Mouse (Mus musculus): ENCODE results near the gene Pum2.
"Not testable (repeated sequence)": the region's sequence is repeated elsewhere in the genome, so short reads cannot be mapped to it uniquely, and the experiment has no call there.

The Pum2 gene

DNA sequence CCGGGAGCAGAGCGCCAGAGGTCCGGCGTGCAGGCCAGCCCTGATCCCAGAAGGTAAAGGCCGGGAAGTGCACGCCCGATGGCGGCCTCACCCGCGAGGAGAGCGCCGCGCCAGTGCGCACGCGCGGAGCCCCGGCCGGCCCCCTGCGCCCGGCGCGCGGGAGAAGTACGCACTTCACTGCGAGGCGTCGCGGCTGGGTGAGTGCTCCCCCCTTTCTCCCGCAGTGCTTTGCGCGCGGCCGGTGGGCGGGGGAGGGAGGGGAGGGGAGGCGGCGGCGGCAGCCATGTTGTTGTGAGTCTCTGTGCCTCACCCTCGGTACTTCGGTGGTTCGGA lies at the start of gene Pum2:
Gene Pum2, plus strand, starts transcription at position 161 of the 333 bp plus-strand sequence.
- DNase-seq = peak; percentile 95

DNA sequence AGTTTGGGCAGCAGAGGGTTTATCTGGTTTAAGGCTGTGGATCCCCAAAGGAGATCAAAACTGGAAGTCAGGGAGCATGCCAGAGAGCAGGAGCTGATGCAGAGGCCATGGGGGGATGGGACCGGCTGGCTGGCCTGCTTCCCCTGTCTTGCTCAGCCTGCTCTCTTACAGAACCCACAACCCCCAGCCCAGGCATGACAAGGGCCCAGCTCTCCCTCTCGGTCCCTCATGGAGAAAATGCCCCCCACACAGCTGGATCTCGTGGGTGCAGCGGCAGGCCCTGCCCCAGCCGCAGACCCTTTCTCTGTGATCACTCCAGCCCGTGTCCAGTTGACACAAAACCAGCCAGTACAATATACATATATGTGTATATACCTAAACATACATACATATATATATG lies 44.4 kb upstream of the Pum2 start:
- DNase-seq = peak; percentile 21

- no peak for DNase-seq
Observed at GRCm38 (mm10) chr12:8631691-8632090, 42.2 kb upstream of the Pum2 start.

DNA sequence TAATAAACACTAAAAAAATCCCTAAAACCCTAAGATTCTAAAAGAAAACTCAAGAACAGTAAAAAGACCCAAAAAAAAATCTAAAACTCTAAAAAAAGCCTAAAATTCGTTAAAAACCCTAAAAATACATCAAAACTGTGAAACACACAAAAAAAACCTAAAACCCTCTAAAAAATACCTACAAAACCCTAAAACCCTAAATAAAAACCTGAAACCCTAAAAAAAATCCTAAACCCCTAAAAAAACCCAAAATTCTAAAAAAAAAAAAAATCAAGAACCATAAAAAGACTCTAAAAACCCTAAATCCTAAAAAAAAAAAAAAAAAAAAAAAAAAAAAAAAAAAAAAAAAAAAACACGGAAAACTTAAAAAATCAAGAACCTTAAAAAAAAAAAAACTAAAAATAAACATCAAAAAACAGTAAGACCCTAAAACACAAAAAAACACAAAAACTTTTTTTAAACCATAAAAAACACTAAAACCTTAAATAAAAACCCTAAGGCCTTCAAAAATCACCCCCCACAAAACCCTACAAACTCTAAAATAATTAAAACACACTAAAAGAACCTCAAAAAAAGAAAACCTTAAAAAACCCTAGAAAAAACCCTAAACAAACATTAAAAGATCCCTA lies 41.1 kb upstream of the Pum2 start:
- no peak for DNase-seq

- DNase-seq = no peak
Observed at GRCm38 (mm10) chr12:8634306-8634705, 39.6 kb upstream of the Pum2 start.

GRCm38 (mm10) chr12:8635546-8635945 lies 38.4 kb upstream of the Pum2 start:
- peak; percentile 25 for DNase-seq

GRCm38 (mm10) chr12:8636945-8637344 lies 37.0 kb upstream of the Pum2 start:
- DNase-seq = no peak

DNA sequence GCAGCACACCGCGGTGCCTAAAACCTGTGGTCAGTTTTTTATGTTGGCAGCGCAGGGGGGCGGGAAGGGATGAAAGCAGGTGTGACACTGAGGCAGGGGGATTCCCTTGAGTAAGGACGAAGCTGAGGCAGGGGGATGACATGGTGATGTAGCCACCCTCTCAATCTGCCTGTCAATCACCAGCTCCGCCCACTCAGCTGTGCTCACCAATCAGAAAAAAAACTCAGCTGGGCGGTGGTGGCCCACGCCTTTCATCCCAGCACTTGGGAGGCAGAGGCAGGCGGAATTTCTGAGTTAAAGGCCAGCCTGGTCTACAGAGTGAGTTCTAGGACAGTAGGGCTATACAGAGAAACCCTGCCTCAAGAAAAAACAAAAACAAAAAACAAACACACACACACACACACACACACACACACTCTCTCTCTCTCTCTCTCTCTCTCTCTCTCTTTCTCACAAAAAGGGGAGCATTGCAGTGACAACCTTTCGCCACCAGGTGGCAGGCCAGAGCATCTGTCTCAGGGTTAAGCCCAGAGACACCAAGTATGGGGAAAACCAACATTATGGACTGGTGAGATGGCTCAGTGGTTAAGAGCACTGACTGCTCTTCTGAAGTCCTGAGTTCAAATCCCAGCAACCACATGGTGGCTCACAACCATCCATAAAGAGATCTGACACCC lies 35.4 kb upstream of the Pum2 start:
- peak; percentile 73 for DNase-seq

- DNase-seq = peak; percentile 52
Observed at GRCm38 (mm10) chr12:8640186-8640585, 33.7 kb upstream of the Pum2 start.

DNA sequence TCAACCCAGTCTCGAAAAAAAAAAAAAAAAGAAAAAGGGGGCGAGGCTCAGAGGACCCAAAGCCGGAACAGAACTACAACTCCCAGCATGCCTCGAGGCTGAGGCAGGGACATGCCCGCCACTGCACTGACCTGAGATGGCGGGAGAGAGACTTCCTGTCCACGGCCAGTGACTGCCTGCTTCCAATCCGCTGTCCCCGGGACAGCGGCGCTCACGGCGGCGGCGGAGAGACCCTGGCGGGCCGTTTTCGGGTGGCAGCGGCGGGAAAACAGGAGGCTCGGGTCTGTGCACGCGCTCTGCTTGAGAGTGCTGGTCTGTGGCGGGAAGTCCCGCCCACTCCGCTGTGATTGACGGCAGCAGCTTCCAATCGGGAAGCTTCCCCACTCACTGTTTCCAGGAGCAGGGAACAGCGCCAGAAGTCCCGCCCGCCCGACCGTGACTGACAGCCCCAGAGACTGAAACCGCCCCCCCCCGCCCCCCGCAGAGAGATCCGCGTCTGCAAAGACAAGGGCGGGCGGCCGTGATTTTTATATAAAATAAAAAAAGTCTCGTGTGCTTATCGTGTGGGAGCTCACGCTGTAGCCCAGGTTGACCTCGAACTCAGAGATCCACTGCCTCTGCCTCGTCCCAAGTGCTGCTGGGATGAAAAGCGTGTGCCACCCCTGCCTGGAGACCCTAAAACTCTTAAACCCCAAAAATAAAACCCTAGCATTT lies 33.1 kb upstream of the Pum2 start:
- peak; percentile 98 for DNase-seq

- DNase-seq = no peak
Observed at GRCm38 (mm10) chr12:8641425-8641735, 32.6 kb upstream of the Pum2 start.

- not testable (repeated sequence) for DNase-seq
Observed at GRCm38 (mm10) chr12:8648211-8648610, 25.7 kb upstream of the Pum2 start.

DNA sequence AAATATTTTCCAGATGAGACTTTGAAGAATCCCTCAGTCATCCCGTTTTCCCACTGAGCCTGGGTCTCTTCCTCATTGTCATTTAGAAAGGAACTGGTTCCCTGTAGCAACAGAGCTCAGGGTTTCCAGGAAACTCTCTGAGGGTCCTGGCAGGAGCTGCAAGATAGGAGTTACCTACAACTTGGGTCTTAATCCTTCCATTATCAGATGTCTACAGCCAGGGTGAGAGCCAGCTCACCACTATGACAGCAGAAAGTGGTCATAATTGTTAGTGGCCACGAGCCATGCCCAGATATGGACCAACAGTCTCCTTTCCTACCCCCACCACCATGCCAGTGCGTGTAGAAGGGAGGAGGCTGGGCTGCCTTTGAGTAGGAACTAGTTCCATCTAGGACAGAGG lies 23.9 kb upstream of the Pum2 start:
- DNase-seq = not testable (repeated sequence)

DNA sequence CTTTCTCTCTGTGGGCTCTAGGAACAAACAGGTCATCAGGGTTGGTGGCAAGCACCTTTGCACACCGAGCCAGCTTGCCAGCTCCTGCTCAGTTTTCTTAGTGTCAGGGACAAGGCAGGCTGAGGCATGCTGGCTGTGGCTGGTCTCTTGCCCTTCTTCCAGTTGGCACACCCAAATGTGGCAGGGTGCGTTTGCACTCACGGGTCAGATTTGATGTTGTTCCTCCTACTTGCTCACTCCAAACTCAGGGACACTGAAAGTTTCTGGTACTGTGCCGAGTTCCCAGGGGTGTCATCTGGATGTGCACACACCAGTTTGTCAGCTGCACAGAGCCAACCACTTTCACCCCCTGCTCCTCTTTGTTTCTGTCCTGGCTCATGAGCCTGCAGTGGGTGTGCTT lies 17.3 kb upstream of the Pum2 start:
- no peak for DNase-seq

DNA sequence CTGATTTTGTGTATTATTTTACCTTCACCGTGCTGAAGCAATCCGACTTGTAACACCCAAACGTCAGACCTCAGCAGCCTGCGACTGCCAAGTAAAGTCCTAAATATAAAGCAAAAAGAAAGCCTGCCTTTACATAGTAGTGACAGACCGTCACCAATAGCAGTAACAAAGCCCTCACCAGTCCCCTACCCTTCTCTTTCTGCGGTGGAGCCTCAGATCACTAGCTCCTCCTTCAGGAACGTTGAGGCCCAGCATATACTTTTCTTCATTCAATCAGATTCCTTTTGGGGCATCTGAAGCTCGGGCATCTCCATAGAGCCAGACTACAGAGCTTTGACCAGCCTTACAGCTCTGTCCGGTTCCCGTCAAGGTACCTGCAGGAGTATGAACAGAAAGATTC lies 16.8 kb upstream of the Pum2 start:
- no peak for DNase-seq

DNA sequence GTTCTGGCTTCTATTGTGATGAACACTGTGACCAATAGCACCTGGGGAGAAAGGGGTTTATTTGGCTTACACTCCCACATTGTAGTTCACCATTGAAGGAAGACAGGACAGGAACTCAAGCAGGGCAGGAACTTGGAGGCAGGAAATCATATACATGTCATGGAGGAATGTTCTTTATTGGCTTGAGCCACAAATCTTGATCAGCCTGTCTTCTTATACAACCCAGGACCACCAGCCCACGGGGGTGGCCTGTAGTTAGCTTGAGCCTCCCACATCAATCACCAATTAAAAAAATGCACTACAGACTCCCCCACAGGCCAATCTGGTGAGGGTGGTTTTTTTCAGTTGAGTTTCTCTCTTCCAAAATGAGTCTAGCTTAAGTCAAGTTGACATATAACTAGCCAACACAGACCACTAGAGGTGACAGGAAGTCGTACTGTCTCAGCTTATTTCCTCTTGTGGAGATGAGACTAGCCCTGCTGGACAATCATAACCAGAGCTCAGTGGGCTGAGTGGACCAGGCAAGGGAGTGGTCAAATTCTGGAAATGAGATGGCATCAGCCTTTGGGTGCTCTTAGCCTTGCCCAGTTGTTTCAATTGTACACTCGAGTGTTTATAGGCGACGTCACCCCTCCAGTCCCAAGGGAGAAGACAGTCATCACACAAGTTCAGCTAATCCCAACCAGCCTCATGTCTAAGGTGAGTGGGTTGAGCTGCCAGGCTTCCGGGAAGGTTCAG lies 16.1 kb upstream of the Pum2 start:
- DNase-seq = no peak

DNA sequence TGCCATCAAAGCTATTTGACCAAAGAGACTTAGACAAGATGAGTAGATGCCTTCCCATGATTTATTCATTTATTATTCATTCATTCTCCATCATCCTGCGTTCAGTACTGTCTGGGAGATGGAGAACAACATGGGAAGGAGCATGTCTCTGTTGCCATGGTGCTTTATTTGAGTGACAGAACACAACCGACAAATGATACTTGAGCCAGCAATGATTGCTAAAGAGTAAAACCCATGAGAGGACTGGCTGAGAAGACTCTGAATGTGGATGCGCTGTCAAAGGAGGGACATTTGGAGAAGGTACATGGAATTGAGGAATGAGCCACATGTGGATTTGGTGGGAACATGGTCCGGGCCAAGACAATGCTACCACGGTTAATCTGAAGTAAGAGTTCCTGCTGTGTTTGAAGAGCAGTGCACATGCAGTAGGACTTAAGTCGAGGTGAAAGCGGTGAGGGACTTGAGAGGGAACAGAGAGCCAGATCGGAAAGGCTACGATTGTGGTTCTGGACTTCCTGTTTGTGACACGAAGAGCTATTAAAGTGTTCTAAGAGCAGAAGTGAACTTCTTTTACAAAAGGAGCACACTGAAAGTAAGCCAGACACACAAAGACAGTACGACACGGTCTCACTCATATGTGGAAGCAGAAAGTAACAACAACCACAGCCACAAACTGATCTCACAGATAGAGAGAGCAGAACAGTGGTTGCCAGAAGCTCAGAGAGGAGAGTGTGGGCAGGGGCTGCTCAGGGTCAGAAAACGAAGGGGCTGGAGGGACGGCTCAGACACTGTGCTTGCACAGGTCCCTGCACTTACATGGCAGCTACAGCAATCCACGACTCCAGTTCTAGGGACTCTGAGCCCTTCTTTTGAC lies 14.3 kb upstream of the Pum2 start:
- DNase-seq = no peak

GRCm38 (mm10) chr12:8661747-8662146 lies 12.2 kb upstream of the Pum2 start:
- no peak for DNase-seq

GRCm38 (mm10) chr12:8662175-8662574 lies 11.8 kb upstream of the Pum2 start:
- DNase-seq = no peak

- DNase-seq = no peak
Observed at GRCm38 (mm10) chr12:8662721-8663120, 11.2 kb upstream of the Pum2 start.

GRCm38 (mm10) chr12:8667473-8668255 lies 6.3 kb upstream of the Pum2 start:
- DNase-seq = no peak

DNA sequence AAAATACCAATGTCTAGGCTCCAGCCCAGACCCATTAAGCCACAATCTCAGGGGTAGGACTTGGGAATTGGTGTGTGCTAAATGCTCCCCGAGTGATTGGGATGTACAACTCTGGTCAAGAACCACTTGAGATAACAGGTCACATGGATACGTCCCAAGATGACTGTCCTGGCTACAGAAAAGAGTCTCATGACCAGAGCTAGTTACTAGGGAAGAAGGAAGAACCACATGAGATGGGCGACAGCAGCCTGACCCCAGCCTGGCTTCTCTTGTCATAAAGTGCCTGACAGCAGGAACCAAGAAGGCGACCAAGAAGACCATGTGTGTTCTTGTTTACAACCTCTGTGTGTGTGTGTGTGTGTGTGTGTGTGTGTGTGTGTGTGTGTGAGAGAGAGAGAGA lies 4.5 kb upstream of the Pum2 start:
- no peak for DNase-seq
